Mouse (Mus musculus): ENCODE results near the gene Rpap3. TPM values are rescaled to one million over a fixed set of nuclear protein-coding genes. Genes with fewer than 3 reads are reported as not detected.

Gene Rpap3
- total and polyA plus RNA-seq, 3 experiments = 84.4 to 98.4 (median 85.7) TPM

- peaks cover 3 to 35% of the 10 kb centered on the region in 2 experiments; a peak in 3 of 4 replicates for H3K36me3 ChIP-seq (ENCODE audit: control insufficient read depth in 1 of 2, insufficient read depth in 2 of 2, low read length in 2 of 2)
- peaks cover under 1 to 3% of the 10 kb centered on the region in 2 experiments; a peak in 3 of 4 replicates for H3K4me1 ChIP-seq (ENCODE audit: control insufficient read depth in 1 of 2, insufficient read depth in 2 of 2, low read length in 2 of 2)
- TF ChIP-seq POLR2AphosphoS2 (IDR thresholded peaks at IDR 0.05; ENCODE audit: low read length) (no peak), HCFC1 (IDR thresholded peaks at IDR 0.05; ENCODE audit: low read depth, low read length) (no peak)
- no peak for DNase-seq (ENCODE audit: low read depth, low spot score)
- H3K27me3 ChIP-seq (ENCODE audit: control insufficient read depth in 1 of 2, insufficient read depth in 2 of 2, low read length in 2 of 2) = no peaks in the 10 kb centered on the region
- H3K79me2 ChIP-seq (ENCODE audit: control insufficient read depth, insufficient read depth, low read length, poor library complexity) = no peaks in the 10 kb centered on the region
- H3K9me3 ChIP-seq (replicated peaks; ENCODE audit: insufficient read depth, low read length) = no peaks in the 10 kb centered on the region
- H3K9ac ChIP-seq (ENCODE audit: control insufficient read depth, low read depth, low read length, poor library complexity, severe bottlenecking) = no peak overlapping the region
- H3K27ac ChIP-seq (ENCODE audit: control insufficient read depth, low read depth, low read length) = no peak overlapping the region
- H3K4me3 ChIP-seq (ENCODE audit: control insufficient read depth in 1 of 2, insufficient read depth in 1 of 2, low read depth in 2 of 2, low read length in 2 of 2) = no peak overlapping the region
Measured at GRCm38 (mm10) chr15:97675927-97676326, 29.7 kb downstream of the Rpap3 start.

- H3K9me3 ChIP-seq (replicated peaks; ENCODE audit: insufficient read depth, low read length) = no peaks in the 10 kb centered on the region
- TF ChIP-seq GABPA (IDR thresholded peaks at IDR 0.05; ENCODE audit: low read depth, low read length) = no peak
- no peak for TF ChIP-seq ZMIZ1 (IDR thresholded peaks at IDR 0.05; ENCODE audit: low read depth, low read length)
- TF ChIP-seq SMC3 (IDR thresholded peaks at IDR 0.05; ENCODE audit: low read depth, low read length) = no peak
- TF ChIP-seq USF1 (IDR thresholded peaks at IDR 0.05; ENCODE audit: low read depth, low read length) = no peak
- no peak for TF ChIP-seq MAZ (IDR thresholded peaks at IDR 0.05; ENCODE audit: low read depth, low read length)
- no peak for TF ChIP-seq MYB (IDR thresholded peaks at IDR 0.05; ENCODE audit: low read depth, low read length)
- no peak for TF ChIP-seq MYC (IDR thresholded peaks at IDR 0.05; ENCODE audit: low read depth, low read length)
- no peak for TF ChIP-seq ETS1 (IDR thresholded peaks at IDR 0.05; ENCODE audit: low read depth, low read length)
- TF ChIP-seq NRF1 (IDR thresholded peaks at IDR 0.05; ENCODE audit: insufficient read depth, low read depth, low read length, poor library complexity, severe bottlenecking) = no peak
- no peak for TF ChIP-seq ZNF384 (IDR thresholded peaks at IDR 0.05; ENCODE audit: low read depth, low read length)
- TF ChIP-seq POLR2AphosphoS2 (IDR thresholded peaks at IDR 0.05; ENCODE audit: low read length) = no peak
- H3K27me3 ChIP-seq (ENCODE audit: control insufficient read depth in 1 of 2, insufficient read depth in 2 of 2, low read length in 2 of 2) = no peaks in the 10 kb centered on the region
- no peaks in the 10 kb centered on the region for H3K79me2 ChIP-seq (ENCODE audit: control insufficient read depth, insufficient read depth, low read length, poor library complexity)
- no peak overlapping the region for H3K4me3 ChIP-seq (ENCODE audit: control insufficient read depth in 1 of 2, insufficient read depth in 1 of 2, low read depth in 2 of 2, low read length in 2 of 2)
- no peak overlapping the region for H3K27ac ChIP-seq (ENCODE audit: control insufficient read depth, low read depth, low read length)
- no peak overlapping the region for H3K9ac ChIP-seq (ENCODE audit: control insufficient read depth, low read depth, low read length, poor library complexity, severe bottlenecking)
- DNase-seq (ENCODE audit: low read depth, low spot score) = no peak
- H3K36me3 ChIP-seq (ENCODE audit: control insufficient read depth in 1 of 2, insufficient read depth in 2 of 2, low read length in 2 of 2) = peaks cover 11 to 27% of the 10 kb centered on the region in 2 experiments
- peaks cover 12 to 16% of the 10 kb centered on the region in 2 experiments; a peak in 3 of 4 replicates for H3K4me1 ChIP-seq (ENCODE audit: control insufficient read depth in 1 of 2, insufficient read depth in 2 of 2, low read length in 2 of 2)
Measured at GRCm38 (mm10) chr15:97674423-97674822, 31.2 kb downstream of the Rpap3 start.

GRCm38 (mm10) chr15:97673256-97674000 lies 32.2 kb downstream of the Rpap3 start:
- no peak overlapping the region for H3K27ac ChIP-seq (ENCODE audit: control insufficient read depth, low read depth, low read length)
- TF ChIP-seq NELFE (IDR thresholded peaks at IDR 0.05; ENCODE audit: low read depth, low read length) (no peak), RCOR1 (IDR thresholded peaks at IDR 0.05; ENCODE audit: low read depth, low read length) (no peak), ZNF384 (IDR thresholded peaks at IDR 0.05; ENCODE audit: low read depth, low read length) (no peak), SMC3 (IDR thresholded peaks at IDR 0.05; ENCODE audit: low read depth, low read length) (no peak), POLR2AphosphoS2 (IDR thresholded peaks at IDR 0.05; ENCODE audit: low read length) (no peak), GABPA (IDR thresholded peaks at IDR 0.05; ENCODE audit: low read depth, low read length) (no peak), MAZ (IDR thresholded peaks at IDR 0.05; ENCODE audit: low read depth, low read length) (no peak), MAFK (IDR thresholded peaks at IDR 0.05; ENCODE audit: borderline replicate concordance, low read depth, low read length) (no peak)
- no peak overlapping the region for H3K9ac ChIP-seq (ENCODE audit: control insufficient read depth, low read depth, low read length, poor library complexity, severe bottlenecking)
- no peak for DNase-seq (ENCODE audit: low read depth, low spot score)
- H3K36me3 ChIP-seq (ENCODE audit: control insufficient read depth in 1 of 2, insufficient read depth in 2 of 2, low read length in 2 of 2) = peaks cover 11 to 20% of the 10 kb centered on the region in 2 experiments
- no peaks in the 10 kb centered on the region for H3K27me3 ChIP-seq (ENCODE audit: control insufficient read depth in 1 of 2, insufficient read depth in 2 of 2, low read length in 2 of 2)
- no peak overlapping the region for H3K4me3 ChIP-seq (ENCODE audit: control insufficient read depth in 1 of 2, insufficient read depth in 1 of 2, low read depth in 2 of 2, low read length in 2 of 2)
- H3K79me2 ChIP-seq (ENCODE audit: control insufficient read depth, insufficient read depth, low read length, poor library complexity) = no peaks in the 10 kb centered on the region
- peaks cover 12 to 16% of the 10 kb centered on the region in 2 experiments; a peak in 3 of 4 replicates for H3K4me1 ChIP-seq (ENCODE audit: control insufficient read depth in 1 of 2, insufficient read depth in 2 of 2, low read length in 2 of 2)
- H3K9me3 ChIP-seq (replicated peaks; ENCODE audit: insufficient read depth, low read length) = no peaks in the 10 kb centered on the region
